Mouse (Mus musculus) ovary, postnatal 10 days (tissue): Measurements from ENCODE around the gene Gm17349.

Experiments
- DNase-seq: peaks from one replicate; pipeline ENCODE4 v3.0.0; 2022; ENCODE audit warnings: low spot score

Gm17349 gene

GRCm38 (mm10) chr15:99699715-99700114 is 5.6 kb downstream of the Gm17349 start:
- DNase-seq, result no peak

GRCm38 (mm10) chr15:99698533-99699085 is 6.7 kb downstream of the Gm17349 start:
- no peak for DNase-seq

GRCm38 (mm10) chr15:99697309-99697708 is 8.0 kb downstream of the Gm17349 start:
- DNase-seq, result no peak

- DNase-seq, result no peak
Observed at GRCm38 (mm10) chr15:99691976-99692375, 13.3 kb downstream of the Gm17349 start.

- DNase-seq, result no peak
Observed at GRCm38 (mm10) chr15:99690924-99691323, 14.4 kb downstream of the Gm17349 start.

- DNase-seq, result no peak
Observed at GRCm38 (mm10) chr15:99688712-99689111, 16.6 kb downstream of the Gm17349 start.

- DNase-seq, result no peak
Observed at GRCm38 (mm10) chr15:99684156-99684555, 21.1 kb downstream of the Gm17349 start.

- no peak for DNase-seq
Observed at GRCm38 (mm10) chr15:99682880-99683279, 22.4 kb downstream of the Gm17349 start.

- DNase-seq, result no peak
Observed at GRCm38 (mm10) chr15:99679008-99679407, 26.3 kb downstream of the Gm17349 start.

- no peak for DNase-seq
Observed at GRCm38 (mm10) chr15:99678063-99678800, 27.1 kb downstream of the Gm17349 start.

GRCm38 (mm10) chr15:99677089-99677488 is 28.2 kb downstream of the Gm17349 start:
- no peak for DNase-seq

- DNase-seq, result no peak
Observed at GRCm38 (mm10) chr15:99674866-99675265, 30.4 kb downstream of the Gm17349 start.

GRCm38 (mm10) chr15:99671783-99672182 is 33.5 kb downstream of the Gm17349 start:
- no peak for DNase-seq

GRCm38 (mm10) chr15:99670964-99671670 is 34.2 kb downstream of the Gm17349 start:
- DNase-seq, result no peak

- peak; percentile 36 for DNase-seq
Observed at GRCm38 (mm10) chr15:99670154-99670821, 35.0 kb downstream of the Gm17349 start, which contains the start of gene Asic1. Gene Asic1, plus strand, starts transcription at chr15:99670368.

- DNase-seq, result no peak
Observed at GRCm38 (mm10) chr15:99669392-99669791, 35.9 kb downstream of the Gm17349 start.

GRCm38 (mm10) chr15:99668881-99669280 is 36.4 kb downstream of the Gm17349 start:
- peak; percentile 51 for DNase-seq

- no peak for DNase-seq
Observed at GRCm38 (mm10) chr15:99667544-99667943, 37.7 kb downstream of the Gm17349 start.

GRCm38 (mm10) chr15:99664600-99665451 is 40.5 kb downstream of the Gm17349 start:
- no peak for DNase-seq

- DNase-seq, result no peak
Observed at GRCm38 (mm10) chr15:99663964-99664599, 41.2 kb downstream of the Gm17349 start.

- DNase-seq, result no peak
Observed at GRCm38 (mm10) chr15:99662371-99662770, 42.9 kb downstream of the Gm17349 start.
